8 mouse cellular contexts compared by ENCODE assay signal in genomic region chr2:118790551-118791525, GRCm38 (mm10). TPM values are rescaled to one million over a fixed set of nuclear protein-coding genes. Genes with fewer than 3 reads are reported as not detected.
DNase-seq lines count a peak whose midpoint lies in the region; ATAC-seq lines count a peak whose summit lies in the region.

No protein-coding gene starts in this region.

- H3K27me3 ChIP-seq in hindbrain, embryonic 13.5 days = peaks cover 48% of the 10 kb centered on the region

- no peak overlapping the region for H3K27ac ChIP-seq in hindbrain, embryonic 13.5 days

- H3K4me1 ChIP-seq in hindbrain, embryonic 13.5 days (replicated peaks) = peaks cover 10% of the 10 kb centered on the region; the same call in 1 of the 2 replicates

- no peaks in the 10 kb centered on the region for H3K9me3 ChIP-seq in hindbrain, embryonic 13.5 days

- H3K4me2 ChIP-seq in hindbrain, embryonic 13.5 days = peak overlapping the region; percentile 26; the same call in 1 of the 2 replicates

- WGBS in hindbrain, embryonic 13.5 days = 24% methylated on average over 44 of the region's 44 CpGs

- no peak for ATAC-seq in CD4-positive, CD25-positive, alpha-beta regulatory T cell, adult 4 months
- ATAC-seq in hindbrain, embryonic 13.5 days (ENCODE audit: low FRiP score) = peak; percentile 61
- ATAC-seq in megakaryocyte, adult 5-6 weeks (ENCODE audit: poor library complexity, severe bottlenecking) = peak; percentile 91

- H3K9ac ChIP-seq in hindbrain, embryonic 13.5 days = no peak overlapping the region

- intact Hi-C loops in left cerebral cortex, postnatal 10 days (cut with DNase I) = no loop called here

- H3K4me3 ChIP-seq in hindbrain, embryonic 13.5 days = no peak overlapping the region; the same call in 1 of the 2 replicates

- DNase-seq in CD4-positive, CD25-positive, alpha-beta regulatory T cell, adult 2 months (ENCODE audit: low read depth, low spot score) = peak; percentile 45
- DNase-seq in cerebellum, postnatal 25 days = peak; percentile 86 to 91
- DNase-seq in frontal cortex, postnatal 14 days (ENCODE audit: low spot score in 2 of 2) = peak; percentile 50 to 51
- peak; percentile 50 to 81 for DNase-seq in left cerebral cortex, postnatal 10 days (ENCODE audit: extremely low spot score in 1 of 2, low spot score in 2 of 2)
- DNase-seq in right cerebral cortex, postnatal 14 days = peak; percentile 65

- H3K36me3 ChIP-seq in hindbrain, embryonic 13.5 days = peaks cover 83% of the 10 kb centered on the region

RNA-seq across cellular contexts. Expression of gene Disp2, which starts 11.3 kb away (rescaled TPM):
- not detected for polyA plus RNA-seq in CD4-positive, CD25-positive, alpha-beta regulatory T cell, adult 4 months (2017; shearing (Covaris generic))
- 37.3 and 41.5 TPM in 2 replicates for polyA plus RNA-seq in hindbrain, embryonic 13.5 days (2015; fragmentation: Nextera tagmentation; extraction: Ambion mirVana)
- 100 to 1,000 TPM; 177 to 187 TPM for total RNA-seq in left cerebral cortex, postnatal 10 days (2021)
- total RNA-seq in megakaryocyte, adult 5-6 weeks (2015) = 0.02 TPM in 1 of 2 replicates, not detected in the other
- total RNA-seq in megakaryocyte, adult 5-6 weeks (2017) = not detected in 2 replicates

RNA-seq across cellular contexts. Expression of gene Phgr1, which starts 18.3 kb away (rescaled TPM):
- not detected for polyA plus RNA-seq in CD4-positive, CD25-positive, alpha-beta regulatory T cell, adult 4 months (2017; shearing (Covaris generic))
- not detected in 2 replicates for polyA plus RNA-seq in hindbrain, embryonic 13.5 days (2015; fragmentation: Nextera tagmentation; extraction: Ambion mirVana)
- not detected for total RNA-seq in left cerebral cortex, postnatal 10 days (2021)
- total RNA-seq in megakaryocyte, adult 5-6 weeks (2015) = not detected in 2 replicates
- total RNA-seq in megakaryocyte, adult 5-6 weeks (2017) = not detected in 2 replicates

RNA-seq across cellular contexts. Expression of gene Knstrn, which starts 23.0 kb away (rescaled TPM):
- 10 to 100 TPM; 12.8 to 15.2 TPM for polyA plus RNA-seq in CD4-positive, CD25-positive, alpha-beta regulatory T cell, adult 4 months (2017; shearing (Covaris generic))
- 32.9 and 33.6 TPM in 2 replicates for polyA plus RNA-seq in hindbrain, embryonic 13.5 days (2015; fragmentation: Nextera tagmentation; extraction: Ambion mirVana)
- 1 to 10 TPM; 3.3 to 3.5 TPM for total RNA-seq in left cerebral cortex, postnatal 10 days (2021)
- 58.8 and 59.7 TPM in 2 replicates for total RNA-seq in megakaryocyte, adult 5-6 weeks (2015)
- 182 and 217 TPM in 2 replicates for total RNA-seq in megakaryocyte, adult 5-6 weeks (2017)

RNA-seq across cellular contexts. Expression of gene Ccdc9b, which starts 28.4 kb away (rescaled TPM):
- polyA plus RNA-seq in CD4-positive, CD25-positive, alpha-beta regulatory T cell, adult 4 months (2017; shearing (Covaris generic)) = not detected
- polyA plus RNA-seq in hindbrain, embryonic 13.5 days (2015; fragmentation: Nextera tagmentation; extraction: Ambion mirVana) = 1.2 and 1.4 TPM in 2 replicates
- 1 to 10 TPM; 2.3 to 2.4 TPM for total RNA-seq in left cerebral cortex, postnatal 10 days (2021)
- 0.16 TPM in 1 of 2 replicates, not detected in the other for total RNA-seq in megakaryocyte, adult 5-6 weeks (2015)
- total RNA-seq in megakaryocyte, adult 5-6 weeks (2017) = 0.44 and 0.53 TPM in 2 replicates

RNA-seq across cellular contexts. Expression of gene Inafm2, which starts 45.3 kb away (rescaled TPM):
- polyA plus RNA-seq in CD4-positive, CD25-positive, alpha-beta regulatory T cell, adult 4 months (2017; shearing (Covaris generic)) = 10 to 100 TPM; 18.6 to 20.6 TPM
- 23.5 and 24.8 TPM in 2 replicates for polyA plus RNA-seq in hindbrain, embryonic 13.5 days (2015; fragmentation: Nextera tagmentation; extraction: Ambion mirVana)
- total RNA-seq in left cerebral cortex, postnatal 10 days (2021) = 10 to 100 TPM; 26.1 to 28.5 TPM
- total RNA-seq in megakaryocyte, adult 5-6 weeks (2015) = 12.0 and 15.3 TPM in 2 replicates
- 10.6 and 11.2 TPM in 2 replicates for total RNA-seq in megakaryocyte, adult 5-6 weeks (2017)

Comparison
In these comparisons a context has a peak if more than half of its experiments do, and no peak if none do; other contexts are left out.
1. RNA of gene Disp2, which starts 11.3 kb away (total RNA-seq): 177 to 187 TPM in left cerebral cortex, postnatal 10 days; 0.02 TPM in megakaryocyte, adult 5-6 weeks; every median in the first group is over 100 times any median in the second.
2. RNA of gene Knstrn, which starts 23.0 kb away (total RNA-seq): 58.8 to 217 TPM in megakaryocyte, adult 5-6 weeks; 3.3 to 3.5 TPM in left cerebral cortex, postnatal 10 days; every median in the first group is over 10 times any median in the second.
3. Peak in every context shown above with its lines, with median percentiles within 50 percentile points of each other: DNase-seq.